Mouse (Mus musculus): ENCODE data around the gene Bmp7.

Gene Bmp7

GRCm38 (mm10) chr2:172940003-172940798, at the start of gene Bmp7:
Bmp7 (minus strand) TSS chr2:172940321.
- DNase-seq (ENCODE audit: inconsistent age in 2 of 2, low spot score in 1 of 2), result peak; percentile 89 to 96

GRCm38 (mm10) chr2:172982776-172983561, 42.8 kb upstream of the Bmp7 start:
- DNase-seq (ENCODE audit: inconsistent age in 2 of 2, low spot score in 1 of 2), result no peak

GRCm38 (mm10) chr2:172979666-172980345, 39.7 kb upstream of the Bmp7 start:
- DNase-seq (ENCODE audit: inconsistent age in 2 of 2, low spot score in 1 of 2), result no peak

- DNase-seq (ENCODE audit: inconsistent age in 2 of 2, low spot score in 1 of 2), result no peak
These were observed 38.1 kb upstream of the Bmp7 start for GRCm38 (mm10) chr2:172978131-172978633.

GRCm38 (mm10) chr2:172977409-172978130, 37.4 kb upstream of the Bmp7 start, which contains the start of gene Spo11:
Spo11 (plus strand) TSS chr2:172977700.
- no peak for DNase-seq (ENCODE audit: inconsistent age in 2 of 2, low spot score in 1 of 2)

GRCm38 (mm10) chr2:172976661-172977238, 36.6 kb upstream of the Bmp7 start:
- no peak for DNase-seq (ENCODE audit: inconsistent age in 2 of 2, low spot score in 1 of 2)

- DNase-seq (ENCODE audit: inconsistent age in 2 of 2, low spot score in 1 of 2), result no peak
These were observed 35.0 kb upstream of the Bmp7 start for GRCm38 (mm10) chr2:172975159-172975558.

GRCm38 (mm10) chr2:172974701-172975100, 34.6 kb upstream of the Bmp7 start:
- DNase-seq (ENCODE audit: inconsistent age in 2 of 2, low spot score in 1 of 2), result no peak

GRCm38 (mm10) chr2:172973806-172974565, 33.9 kb upstream of the Bmp7 start:
- no peak for DNase-seq (ENCODE audit: inconsistent age in 2 of 2, low spot score in 1 of 2)

GRCm38 (mm10) chr2:172971865-172972264, 31.7 kb upstream of the Bmp7 start:
- no peak for DNase-seq (ENCODE audit: inconsistent age in 2 of 2, low spot score in 1 of 2)

- no peak for DNase-seq (ENCODE audit: inconsistent age in 2 of 2, low spot score in 1 of 2)
These were observed 26.4 kb upstream of the Bmp7 start for GRCm38 (mm10) chr2:172966480-172966879.

- no peak for DNase-seq (ENCODE audit: inconsistent age in 2 of 2, low spot score in 1 of 2)
These were observed 25.1 kb upstream of the Bmp7 start for GRCm38 (mm10) chr2:172965249-172965648.

- no peak for DNase-seq (ENCODE audit: inconsistent age in 2 of 2, low spot score in 1 of 2)
These were observed 21.1 kb upstream of the Bmp7 start for GRCm38 (mm10) chr2:172961211-172961610.

GRCm38 (mm10) chr2:172960350-172960749, 20.2 kb upstream of the Bmp7 start:
- no peak for DNase-seq (ENCODE audit: inconsistent age in 2 of 2, low spot score in 1 of 2)

GRCm38 (mm10) chr2:172959006-172959768, 19.1 kb upstream of the Bmp7 start:
- no peak for DNase-seq (ENCODE audit: inconsistent age in 2 of 2, low spot score in 1 of 2)

GRCm38 (mm10) chr2:172958579-172958978, 18.5 kb upstream of the Bmp7 start:
- DNase-seq (ENCODE audit: inconsistent age in 2 of 2, low spot score in 1 of 2), result no peak

GRCm38 (mm10) chr2:172951976-172952375, 11.9 kb upstream of the Bmp7 start:
- no peak for DNase-seq (ENCODE audit: inconsistent age in 2 of 2, low spot score in 1 of 2)

- DNase-seq (ENCODE audit: inconsistent age in 2 of 2, low spot score in 1 of 2), result no peak
These were observed 10.6 kb upstream of the Bmp7 start for GRCm38 (mm10) chr2:172950722-172951121.
